Mouse (Mus musculus) thymus, postnatal 14 days (tissue): Measurements from ENCODE around the gene Cwc15.
"Not testable (repeated sequence)": the region's sequence is repeated elsewhere in the genome, so short reads cannot be mapped to it uniquely, and the experiment has no call there.

Experiments
- DNase-seq: peaks from one replicate; pipeline ENCODE4 v3.0.0; 2021

Gene Cwc15

DNA sequence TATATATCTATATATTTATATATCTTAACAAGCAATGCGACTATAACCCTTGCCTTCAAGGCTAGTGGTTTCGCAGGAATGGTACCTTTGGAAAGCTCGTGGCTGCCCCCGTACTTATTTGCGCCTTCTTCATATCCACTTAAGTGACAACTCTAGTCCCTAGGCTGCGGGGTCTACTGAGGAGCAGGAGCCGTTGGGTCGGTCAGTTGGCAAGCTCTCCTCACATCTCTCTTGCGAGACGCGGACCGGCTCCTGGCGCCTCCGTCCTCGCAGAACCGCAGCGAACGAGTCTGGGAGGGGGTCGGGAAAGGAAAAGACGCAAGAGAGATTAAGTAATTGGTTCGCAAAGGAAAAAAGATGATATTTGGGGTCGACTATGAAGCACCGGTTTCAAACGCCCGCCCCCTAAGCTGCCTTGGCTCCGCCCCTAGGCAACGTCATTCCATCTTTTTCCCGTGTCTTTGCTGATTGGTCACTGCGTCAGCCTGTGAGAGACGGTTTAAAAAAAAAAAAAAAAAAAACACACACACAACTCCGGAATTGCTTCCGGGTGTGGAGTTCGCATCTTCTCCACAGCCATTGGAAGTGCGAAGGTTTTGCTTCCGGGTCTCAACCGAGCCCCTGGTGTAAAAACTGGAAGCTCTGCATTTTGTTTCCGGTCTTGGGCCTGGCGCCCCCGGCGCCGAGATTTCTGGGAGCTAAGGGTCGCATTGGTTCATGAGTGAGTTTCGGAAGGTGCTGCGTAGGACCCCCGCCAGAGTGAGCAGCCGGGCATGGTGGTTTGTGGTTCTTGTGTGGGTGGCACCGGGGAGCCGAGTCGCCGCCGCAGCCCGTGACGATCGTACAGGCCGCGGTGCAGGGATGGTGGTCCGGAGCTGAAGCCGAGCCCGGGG is at the start of gene Cwc15, which contains the start of gene Kdm4d:
Gene Cwc15, plus strand, starts transcription at position 595 of the 893 bp plus-strand sequence.
Gene Kdm4d, minus strand, starts transcription at position 460 of the 893 bp plus-strand sequence.
- DNase-seq = peak; percentile 95

- DNase-seq = peak; percentile 7
Measured at GRCm38 (mm10) chr9:14451120-14451519, 49.3 kb upstream of the Cwc15 start.

GRCm38 (mm10) chr9:14456320-14456719 is 44.1 kb upstream of the Cwc15 start:
- DNase-seq = no peak

GRCm38 (mm10) chr9:14462536-14462935 is 37.9 kb upstream of the Cwc15 start:
- DNase-seq = not testable (repeated sequence)

DNA sequence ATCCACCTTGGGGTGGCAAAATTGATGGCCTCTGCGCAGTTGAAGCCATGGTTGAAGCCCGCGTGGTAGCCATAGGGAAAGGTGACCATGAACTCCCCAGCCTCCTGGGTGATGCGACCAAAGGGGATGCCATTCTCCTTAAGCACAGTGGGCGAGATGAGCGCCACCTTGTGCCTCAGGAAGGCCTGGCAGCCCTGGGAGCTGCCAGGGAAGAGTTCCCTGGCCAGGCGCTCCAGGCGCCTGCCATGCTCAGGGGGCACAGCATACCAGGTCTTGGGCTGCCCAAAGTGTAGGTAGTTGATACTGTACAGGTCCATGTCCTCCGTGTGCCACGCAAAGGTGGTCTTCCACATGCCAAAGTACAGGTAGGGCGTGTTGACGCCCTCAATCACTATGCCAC is 36.7 kb upstream of the Cwc15 start:
- not testable (repeated sequence) for DNase-seq

DNA sequence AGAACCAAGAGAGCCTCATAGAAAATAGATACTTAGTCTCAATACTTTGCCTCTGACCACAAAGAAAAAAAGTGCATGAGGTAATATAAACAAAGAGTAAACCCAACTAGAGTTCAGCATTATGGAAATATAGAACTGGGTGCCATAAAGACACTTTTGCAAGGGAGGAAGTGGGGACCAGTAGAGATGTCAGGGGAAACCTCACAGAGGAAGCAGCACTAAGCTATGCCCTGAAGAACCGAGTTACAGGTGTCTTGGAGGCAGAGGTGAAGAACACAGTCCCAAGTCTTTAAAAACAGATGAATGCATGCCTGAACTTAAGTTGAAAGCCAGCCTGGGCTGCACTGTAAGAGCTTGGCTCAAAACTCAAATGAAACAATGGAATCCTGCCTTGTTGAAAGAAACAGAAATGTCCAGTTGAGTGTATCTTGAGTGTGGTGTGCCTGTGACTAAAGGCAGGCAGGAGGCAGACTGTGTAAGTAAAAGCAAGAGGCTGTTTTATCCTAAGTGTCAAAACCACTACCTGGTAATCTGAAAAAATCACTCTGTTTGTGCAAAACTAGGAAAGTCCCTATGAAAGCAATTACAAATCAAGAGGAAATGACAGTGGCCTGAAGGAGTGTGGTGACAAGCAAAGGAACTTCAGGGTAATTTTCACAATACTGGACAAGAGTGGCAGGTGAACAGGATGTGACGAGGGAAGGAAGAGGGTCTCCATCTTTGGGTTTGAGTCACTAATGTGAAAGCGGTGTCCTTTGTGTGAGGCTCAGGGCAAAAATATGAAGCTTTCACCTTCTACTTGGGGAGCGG is 1.3 kb upstream of the Cwc15 start:
- DNase-seq = peak; percentile 19

DNA sequence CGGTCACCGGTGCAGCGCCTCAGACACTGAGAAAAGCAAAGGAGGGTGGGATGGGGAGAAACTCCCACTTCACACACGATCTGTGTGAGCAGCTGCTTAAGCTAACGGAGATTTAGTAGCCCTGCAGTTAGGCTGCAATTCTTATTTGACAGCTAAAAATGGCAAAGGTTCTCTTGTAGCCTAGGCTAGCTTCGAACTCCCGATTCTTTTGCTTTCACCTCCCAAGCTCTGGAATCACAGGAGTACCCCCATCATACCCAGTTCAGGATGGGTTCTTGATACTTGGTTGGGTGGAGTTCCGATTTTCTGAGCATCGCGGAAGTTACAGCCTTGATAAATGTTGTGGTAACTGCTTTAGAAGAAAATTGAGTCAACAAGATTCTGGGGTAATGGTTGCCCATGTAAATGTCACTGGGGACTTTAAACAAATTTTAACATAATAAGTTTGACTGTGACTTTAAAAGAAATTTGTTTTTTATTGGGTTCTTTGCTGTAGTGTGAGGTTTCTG is 553 bp downstream of the Cwc15 start:
- no peak for DNase-seq

DNA sequence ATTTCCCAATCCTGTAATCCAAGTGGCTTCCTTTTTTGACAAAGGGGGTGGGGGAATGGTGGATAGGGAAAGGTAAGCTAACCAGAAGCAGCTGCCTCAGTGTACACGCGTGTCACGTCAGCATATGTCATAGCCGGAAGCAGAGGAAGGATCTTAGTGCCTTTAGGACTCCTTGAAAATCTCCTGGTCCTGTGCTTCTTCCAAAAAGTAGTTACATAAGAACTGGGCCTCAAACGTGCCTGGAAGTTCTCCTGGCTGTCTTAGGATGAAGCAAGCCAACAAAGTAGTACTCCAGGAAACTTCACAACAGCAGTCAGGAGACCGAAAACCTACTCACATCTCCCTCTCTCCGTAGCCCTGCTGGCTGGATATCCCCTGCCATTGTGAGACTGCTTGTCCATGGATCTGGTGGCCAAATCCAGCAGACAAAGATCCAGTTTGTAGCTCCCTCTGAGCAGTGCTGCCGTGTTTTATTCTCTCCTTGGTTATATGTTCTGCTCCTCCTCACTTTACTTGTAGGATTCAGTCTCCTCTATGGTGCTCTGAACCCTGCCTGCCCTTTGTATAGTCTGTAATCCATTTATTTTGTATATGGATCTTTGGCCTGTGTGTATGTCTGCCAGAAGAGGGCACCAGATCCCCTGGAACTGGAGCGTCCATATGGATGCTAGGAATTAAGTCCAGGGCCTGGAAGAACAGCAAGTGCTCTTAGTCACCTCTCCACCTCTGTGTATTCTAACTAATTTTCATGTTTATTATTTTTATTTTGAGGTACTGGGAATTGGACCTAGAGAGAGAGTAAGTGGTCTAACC is 12.4 kb downstream of the Cwc15 start:
- DNase-seq = no peak

GRCm38 (mm10) chr9:14517296-14517695 is 16.9 kb downstream of the Cwc15 start:
- DNase-seq = no peak

DNA sequence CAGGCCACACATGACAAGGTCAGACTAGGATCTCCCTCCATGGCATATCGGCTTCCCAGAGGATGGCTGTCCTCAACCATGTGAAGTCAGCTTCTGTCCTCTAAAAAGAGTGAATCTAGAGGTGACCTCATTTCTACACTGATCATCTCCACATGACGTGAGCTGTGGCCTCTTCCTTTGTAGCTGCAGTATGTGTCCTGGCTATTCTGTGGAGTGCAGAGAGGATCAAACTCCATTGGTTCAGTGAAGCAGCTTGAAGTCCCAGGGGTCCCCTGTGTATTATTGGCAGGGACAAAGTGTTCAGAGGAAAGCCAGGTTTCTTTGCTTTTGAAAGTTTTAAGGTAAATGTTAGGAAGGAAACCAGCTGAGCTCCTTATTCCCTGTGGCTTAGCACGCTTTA is 17.7 kb downstream of the Cwc15 start:
- no peak for DNase-seq

- DNase-seq = no peak
Measured at GRCm38 (mm10) chr9:14520971-14521670, 20.7 kb downstream of the Cwc15 start.

DNA sequence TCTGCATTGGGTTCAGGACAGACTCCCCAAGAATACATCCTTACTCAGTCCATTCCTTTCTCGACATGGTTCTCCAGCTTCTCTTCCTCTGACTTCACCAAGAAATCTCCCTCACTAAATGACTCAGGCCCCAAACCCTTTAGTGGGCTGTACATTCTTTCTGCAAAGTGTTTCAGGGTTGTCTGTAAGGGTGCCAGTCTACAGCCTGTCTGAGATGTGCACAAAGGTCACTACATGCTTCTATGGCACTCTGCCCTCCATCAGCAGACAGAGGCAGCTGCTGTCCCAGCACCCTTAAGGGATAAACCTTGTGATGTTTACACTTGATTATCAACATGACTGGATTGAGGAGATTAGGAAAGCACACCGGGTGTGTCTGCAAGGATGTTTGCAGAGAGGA is 21.3 kb downstream of the Cwc15 start:
- DNase-seq = no peak

- DNase-seq = peak; percentile 77
Measured at GRCm38 (mm10) chr9:14523408-14524043, 23.1 kb downstream of the Cwc15 start.

- no peak for DNase-seq
Measured at GRCm38 (mm10) chr9:14530004-14530403, 29.6 kb downstream of the Cwc15 start.

DNA sequence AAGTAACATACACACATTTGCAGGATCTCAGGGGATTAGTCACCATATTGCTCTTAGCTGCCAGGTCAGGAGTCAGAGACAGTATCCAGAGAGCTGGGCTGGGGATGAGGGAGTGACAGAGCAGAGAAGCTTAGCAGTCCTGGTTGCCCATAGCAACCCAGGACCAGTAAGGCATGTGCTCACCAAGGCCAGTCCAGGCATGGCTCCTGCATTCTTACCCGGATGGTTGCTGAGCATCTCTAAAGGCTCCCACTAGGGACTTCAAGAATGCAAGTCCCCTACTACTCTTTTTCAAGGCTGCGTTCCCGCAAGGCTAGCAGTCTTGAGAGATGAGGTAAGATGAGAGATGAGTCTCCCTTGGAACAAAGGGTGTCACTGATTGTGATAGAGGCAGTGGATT is 31.9 kb downstream of the Cwc15 start:
- DNase-seq = no peak

DNA sequence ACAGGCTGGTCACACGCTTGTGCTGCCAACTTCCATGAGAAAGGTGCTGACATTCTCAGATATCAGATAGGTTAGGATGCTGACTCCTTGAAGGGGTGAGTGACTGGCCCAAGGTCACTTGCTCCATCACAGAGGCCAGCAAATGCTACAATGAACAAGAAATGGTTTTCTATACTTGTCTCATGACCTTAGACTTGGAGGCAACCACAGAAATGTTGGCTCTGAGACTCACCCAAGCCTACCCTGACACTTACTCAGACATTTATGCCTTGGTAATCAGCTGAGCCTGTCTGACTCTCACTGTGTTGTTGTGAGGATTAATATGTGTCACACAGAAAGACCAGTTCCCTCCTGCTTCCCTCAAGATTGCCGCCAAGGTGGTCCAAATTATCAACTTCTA is 33.2 kb downstream of the Cwc15 start:
- no peak for DNase-seq

DNA sequence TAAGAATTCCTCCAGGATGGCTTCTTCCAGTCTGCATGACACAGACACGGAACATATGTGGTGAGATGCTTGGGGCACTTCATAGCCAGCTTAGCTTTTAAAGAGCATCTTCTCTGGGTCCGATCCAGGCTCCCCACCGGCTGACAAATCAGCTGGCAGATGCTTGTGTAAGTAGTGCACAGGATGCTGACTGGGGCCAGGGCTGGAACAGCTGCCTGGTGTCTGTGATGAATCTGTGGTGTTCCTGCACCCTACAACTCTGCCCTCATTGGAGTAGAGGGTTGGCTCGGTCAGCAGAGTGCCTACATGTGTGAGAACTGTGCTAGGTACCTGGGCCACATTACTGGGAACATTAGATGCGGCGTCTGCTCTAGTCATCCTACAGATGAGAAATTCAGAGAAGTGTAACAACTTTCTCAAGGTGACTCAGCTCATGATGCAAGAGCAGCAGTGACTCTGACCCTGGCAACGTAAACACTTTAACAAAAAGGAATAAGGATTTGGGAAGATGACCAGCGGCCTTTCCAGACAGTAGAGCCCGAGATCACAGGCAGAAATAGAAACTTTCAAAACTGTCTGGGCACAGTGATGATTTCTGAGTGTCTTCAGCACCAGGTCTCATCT is 34.5 kb downstream of the Cwc15 start:
- no peak for DNase-seq

DNA sequence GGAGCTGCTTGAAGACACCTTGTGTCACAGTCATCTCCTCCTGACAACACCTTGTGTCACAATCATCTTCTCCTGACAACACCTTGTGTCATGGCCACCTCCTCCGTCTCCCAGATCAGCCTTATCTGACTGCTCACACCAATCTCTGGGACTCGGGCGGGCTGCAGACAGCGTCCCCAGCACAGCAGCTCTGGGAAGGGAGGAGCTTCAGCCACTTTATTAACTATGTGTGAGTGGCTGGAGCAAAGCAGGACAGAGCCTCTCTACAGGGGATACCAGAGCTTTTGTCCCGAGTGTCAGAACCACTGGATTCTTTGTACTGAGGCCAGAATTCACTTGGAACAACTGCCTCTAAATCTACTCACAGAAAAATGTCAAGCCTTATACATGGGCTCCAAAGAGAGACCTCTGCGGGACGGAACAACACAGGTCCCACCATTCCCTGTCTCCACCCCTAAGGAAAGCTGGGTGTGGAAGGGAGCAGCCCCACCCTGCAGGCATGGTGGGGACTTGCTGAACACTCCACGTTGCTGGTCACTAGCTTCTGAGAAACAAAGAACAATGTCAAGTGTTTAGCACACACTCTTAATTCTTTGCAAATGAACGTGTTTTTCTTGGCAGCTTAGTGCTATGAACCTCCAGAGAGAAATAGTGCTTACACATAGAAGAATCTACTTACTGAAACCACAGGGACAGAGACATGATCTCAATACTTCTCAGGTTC is 43.8 kb downstream of the Cwc15 start:
- no peak for DNase-seq

- peak; percentile 54 for DNase-seq
Measured at GRCm38 (mm10) chr9:14547584-14548365, 47.4 kb downstream of the Cwc15 start.

DNA sequence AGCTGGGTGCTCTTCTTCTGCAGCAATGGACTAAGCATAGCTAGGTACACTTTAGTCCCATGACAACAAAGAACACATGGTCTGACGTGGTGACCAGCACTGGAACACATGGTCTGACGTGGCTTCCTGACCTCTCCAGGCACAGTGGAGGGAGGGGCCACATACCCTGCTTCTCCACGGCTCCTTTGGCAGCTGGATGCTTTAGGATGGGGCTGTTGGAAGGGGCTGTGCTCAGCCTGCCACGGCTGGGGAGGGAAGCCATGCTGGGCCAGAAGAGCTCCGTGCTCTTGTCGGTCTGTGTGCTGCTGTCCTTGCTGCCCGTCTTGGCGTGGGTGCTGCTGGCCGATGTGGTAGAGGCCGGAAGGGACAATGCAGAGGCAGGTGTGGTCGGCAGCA is 47.9 kb downstream of the Cwc15 start:
- no peak for DNase-seq
